Mouse (Mus musculus) adrenal gland, postnatal 14 days (tissue): ENCODE data around the gene Vinac1. TPM values are rescaled to one million over a fixed set of nuclear protein-coding genes. Genes with fewer than 3 reads are reported as not detected.

Experiments used
- DNase-seq: peaks from one replicate; pipeline ENCODE4 v3.0.0; 2021; ENCODE audit warnings: mixed read lengths
- total RNA-seq: library from RNA; stranded (reverse); gene quantifications from 2 replicates; pipeline ENCODE4 v1.2.3, GENCODE M21; 2021

The Vinac1 gene
- total RNA-seq, 1 experiment from 2014 or later, result 0.11 TPM

- peak; percentile 45 for DNase-seq
Measured at GRCm38 (mm10) chr2:129038937-129039631, 8.9 kb downstream of the Vinac1 start.

- DNase-seq, result peak; percentile 29
Measured at GRCm38 (mm10) chr2:129038426-129038936, 9.5 kb downstream of the Vinac1 start.

DNA sequence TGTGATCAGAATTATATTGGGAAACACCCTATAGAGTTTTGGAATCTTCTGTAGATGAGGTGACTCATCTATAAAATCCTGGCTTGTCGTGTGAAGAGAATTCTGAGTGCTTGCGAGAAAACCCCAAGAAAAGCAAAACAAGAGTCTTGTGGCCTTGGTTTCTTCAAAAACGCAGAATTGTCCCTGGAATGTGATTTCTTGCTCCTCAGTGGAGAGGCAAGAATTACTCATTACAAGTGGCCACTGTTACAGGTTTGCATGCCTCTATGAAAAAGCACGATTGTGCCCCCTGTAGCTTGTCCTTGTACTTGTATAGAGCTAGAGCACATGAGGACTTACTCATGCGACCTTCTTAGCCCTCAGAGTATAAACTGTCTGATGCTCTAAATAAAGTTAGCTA, 12.6 kb downstream of the Vinac1 start:
- DNase-seq, result no peak

DNA sequence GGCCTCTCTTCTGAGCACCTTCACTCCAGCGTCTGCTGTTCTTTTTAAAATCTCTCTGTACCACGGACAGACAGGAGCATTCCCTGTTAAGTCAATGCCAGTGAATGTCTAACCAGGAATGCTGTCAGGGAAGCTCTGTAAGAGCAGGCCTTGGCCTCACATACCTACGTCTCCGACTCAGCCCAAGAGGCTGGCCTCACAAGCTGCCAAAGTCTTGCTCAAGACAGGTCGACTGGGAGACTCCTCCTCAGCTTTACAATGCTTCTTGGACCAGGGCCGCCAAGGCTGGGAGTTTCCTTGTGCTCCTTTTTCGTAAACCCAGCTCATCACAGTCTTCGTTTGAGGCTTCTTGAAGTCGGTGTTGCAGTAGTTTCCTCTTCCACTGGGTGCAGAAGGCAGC, 23.2 kb downstream of the Vinac1 start:
- DNase-seq, result peak; percentile 45

DNA sequence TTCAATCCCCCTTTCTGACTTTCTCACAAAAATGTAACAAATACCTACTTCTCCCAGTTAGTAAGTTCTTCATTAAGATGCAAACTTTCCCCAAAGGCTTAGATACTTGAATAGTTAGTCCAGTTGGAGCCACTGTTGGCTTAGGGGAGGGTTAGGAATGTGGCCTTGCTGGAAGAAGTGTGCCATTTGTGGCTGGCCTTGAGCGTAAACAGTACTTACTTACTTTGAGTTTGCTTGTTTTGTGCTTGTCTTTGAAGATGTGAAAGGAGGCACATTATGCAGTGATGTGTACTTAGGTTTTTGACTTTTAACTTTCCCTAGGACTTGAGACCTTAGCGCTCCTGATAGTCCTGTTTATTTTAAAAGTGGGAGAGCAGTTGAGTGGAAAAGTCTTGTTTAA, 27.9 kb downstream of the Vinac1 start:
- DNase-seq, result peak; percentile 50

- peak; percentile 29 for DNase-seq
Measured at GRCm38 (mm10) chr2:129008867-129009266, 39.1 kb downstream of the Vinac1 start.

- no peak for DNase-seq
Measured at GRCm38 (mm10) chr2:129006194-129006749, 41.7 kb downstream of the Vinac1 start.

DNA sequence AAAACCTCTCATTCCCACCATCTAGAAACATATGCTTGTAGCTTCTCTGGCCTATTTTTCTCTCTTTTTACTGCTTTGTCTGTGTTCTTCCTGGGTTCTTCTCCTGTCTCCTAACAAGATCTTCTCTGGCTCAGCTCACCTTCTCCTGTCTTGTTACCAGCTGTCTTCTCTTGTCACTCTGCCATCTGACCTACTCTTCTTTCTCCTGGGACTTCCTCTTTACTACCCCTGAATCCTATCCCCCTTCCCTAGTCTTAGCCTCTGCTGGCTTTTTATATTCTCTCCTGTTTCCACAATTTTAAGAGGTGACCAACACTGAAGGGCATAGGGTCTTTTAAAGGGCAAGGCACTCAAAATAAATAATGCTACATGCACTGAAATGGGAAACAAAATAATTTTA, 43.1 kb downstream of the Vinac1 start:
- DNase-seq, result no peak

- DNase-seq, result no peak
Measured at GRCm38 (mm10) chr2:128984746-128985145, 63.2 kb downstream of the Vinac1 start.

GRCm38 (mm10) chr2:128975572-128975971, 72.4 kb downstream of the Vinac1 start:
- DNase-seq, result no peak

Other genes starting within 250 kb of the Vinac1 start
- 35.0 and 40.6 TPM in 2 replicates for gene Tmem87b, start 230.1 kb downstream of the Vinac1 start, total RNA-seq
- gene Fbln7, start 185.2 kb downstream of the Vinac1 start, total RNA-seq, result 2.9 and 3.8 TPM in 2 replicates
- 3.9 and 4.7 TPM in 2 replicates for gene Zc3h8, start 104.1 kb downstream of the Vinac1 start, total RNA-seq
- 4.1 and 7.1 TPM in 2 replicates for gene Zc3h6, start 80.8 kb downstream of the Vinac1 start, total RNA-seq
- gene Gm10762, start 80.4 kb downstream of the Vinac1 start, total RNA-seq, result 10.7 and 13.0 TPM in 2 replicates
- 11.0 and 11.2 TPM in 2 replicates for gene Ttl, start 17.8 kb upstream of the Vinac1 start, total RNA-seq
- gene Polr1b, start 52.8 kb upstream of the Vinac1 start, total RNA-seq, result 15.6 and 19.5 TPM in 2 replicates
- 19.7 and 20.3 TPM in 2 replicates for gene Chchd5, start 81.5 kb upstream of the Vinac1 start, total RNA-seq
- 19.1 and 24.3 TPM in 2 replicates for gene Slc20a1, start 150.6 kb upstream of the Vinac1 start, total RNA-seq
- 9.3 and 10.4 TPM in 2 replicates for gene Ckap2l, start 249.0 kb upstream of the Vinac1 start, total RNA-seq